Mouse (Mus musculus) liver, adult 2 months (tissue): ENCODE measurements around the gene Gpank1.

Experiments
- CTCF ChIP-seq: fragments of 200-500 bp; IDR thresholded peaks from 2 replicates; pipeline ENCODE4 v1.5.1; 2011; ENCODE audit warnings: low read depth, low read length, control low read depth
- POLR2A ChIP-seq: fragments of 200-500 bp; IDR thresholded peaks from 2 replicates; pipeline ENCODE4 v1.6.1; 2011; ENCODE audit warnings: low read length, control low read depth; ENCODE audit not compliant: insufficient read depth; ENCODE audit errors: extremely low read depth

DNA sequence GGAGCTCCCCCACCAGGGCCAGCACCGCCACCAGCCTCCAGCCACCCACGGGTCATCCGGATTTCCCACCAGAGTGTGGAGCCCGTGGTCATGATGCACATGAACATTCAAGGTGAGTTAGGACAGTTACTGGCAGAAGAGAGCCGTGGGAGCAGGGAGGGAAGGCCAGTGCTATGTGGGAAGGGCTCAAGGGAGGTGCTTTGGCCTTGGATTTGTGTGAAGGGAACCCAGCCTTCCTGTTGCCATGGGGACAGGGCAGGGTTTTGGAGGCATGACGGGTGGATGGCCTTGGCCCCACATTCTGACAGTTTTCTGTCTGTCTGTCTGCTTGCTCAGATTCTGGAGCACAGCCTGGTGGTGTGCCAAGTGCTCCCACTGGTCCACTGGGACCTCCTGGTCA lies 20.7 kb downstream of the Gpank1 start:
- no peak for TF ChIP-seq CTCF
- TF ChIP-seq POLR2A: no peak
